Comparison of ENCODE assay signal across 10 mouse cellular contexts in genomic region chr12:108285225-108286011, GRCm38 (mm10). TPM values are rescaled to one million over a fixed set of nuclear protein-coding genes. Genes with fewer than 3 reads are reported as not detected.
A peak's percentile ranks its signal among the peaks of the same experiment; 100 is the strongest.
DNase-seq lines count a peak whose midpoint lies in the region; ATAC-seq lines count a peak whose summit lies in the region.
"Had no signal": no experiment of that assay in that cellular context is flagged by ENCODE, and none has a peak within 500 bp of the region (broad histone marks: within the 10 kb centered on the region; RNA-seq: fewer than 3 reads in every experiment).

No protein-coding gene starts in this region.

- DNase-seq in kidney, adult 8-10 months, result no peak
- peak; percentile 53 for DNase-seq in limb, embryonic 10.5 days (ENCODE audit: low spot score)
- DNase-seq in retina, postnatal 1 day, result peak; percentile 84
- DNase-seq in thymus, postnatal 10 days (ENCODE audit: low spot score in 2 of 2), result no peak
- no peak for DNase-seq in urinary bladder, postnatal 25 days (ENCODE audit: low spot score)
- no peak for DNase-seq in layer of hippocampus, postnatal 14 days (ENCODE audit: low spot score in 2 of 2)

- H3K9ac ChIP-seq in kidney, embryonic 15.5 days, result no peak overlapping the region
- H3K9ac ChIP-seq in embryonic facial prominence, embryonic 12.5 days, result no peak overlapping the region
- H3K9ac ChIP-seq: liver, embryonic 15.5 days had no signal

- no peaks in the 10 kb centered on the region for H3K9me3 ChIP-seq in kidney, embryonic 15.5 days (replicated peaks)
- no peaks in the 10 kb centered on the region for H3K9me3 ChIP-seq in embryonic facial prominence, embryonic 12.5 days
- no peaks in the 10 kb centered on the region for H3K9me3 ChIP-seq in limb, embryonic 10.5 days (replicated peaks)
- H3K9me3 ChIP-seq: liver, embryonic 15.5 days had no signal

- H3K4me2 ChIP-seq in kidney, embryonic 15.5 days, result peak overlapping the region; percentile 29
- no peak overlapping the region for H3K4me2 ChIP-seq in embryonic facial prominence, embryonic 12.5 days (replicated peaks)
- H3K4me2 ChIP-seq: liver, embryonic 15.5 days had no signal

- peaks cover 10% of the 10 kb centered on the region; the same call in 1 of the 2 replicates for H3K27me3 ChIP-seq in kidney, embryonic 15.5 days
- 0 out of 2 replicates have a peak, but pooled peaks cover 3% of the 10 kb centered on the region for H3K27me3 ChIP-seq in embryonic facial prominence, embryonic 12.5 days
- H3K27me3 ChIP-seq in limb, embryonic 10.5 days (ENCODE audit: low read depth, poor library complexity, severe bottlenecking), result peaks cover 26% of the 10 kb centered on the region; the same call in 1 of the 2 replicates

- no peaks in the 10 kb centered on the region for H3K36me3 ChIP-seq in kidney, embryonic 15.5 days
- H3K36me3 ChIP-seq in embryonic facial prominence, embryonic 12.5 days, result no peaks in the 10 kb centered on the region
- no peaks in the 10 kb centered on the region for H3K36me3 ChIP-seq in limb, embryonic 10.5 days
- H3K36me3 ChIP-seq: G1E; liver, embryonic 15.5 days had no signal

- ATAC-seq in kidney, embryonic 15.5 days (replicated peaks; ENCODE audit: low FRiP score), result peak; percentile 58; the same call in 1 of the 2 replicates
- ATAC-seq in embryonic facial prominence, embryonic 12.5 days (ENCODE audit: insufficient number of reproducible peaks, insufficient read depth, low FRiP score, low TSS enrichment), result no peak

- 0 out of 2 replicates have a peak overlapping the region, but pooled peaks have one; percentile 34 for H3K27ac ChIP-seq in kidney, embryonic 15.5 days
- 0 out of 2 replicates have a peak overlapping the region, but pooled peaks have one; percentile 54 for H3K27ac ChIP-seq in embryonic facial prominence, embryonic 12.5 days
- H3K27ac ChIP-seq in limb, embryonic 10.5 days, result peak overlapping the region; percentile 69
- H3K27ac ChIP-seq: liver, embryonic 15.5 days had no signal

- WGBS in kidney, embryonic 15.5 days, result 33% methylated on average over 11 of the region's 11 CpGs
- WGBS in embryonic facial prominence, embryonic 12.5 days, result 32% methylated on average over 11 of the region's 11 CpGs
- WGBS in limb, embryonic 10.5 days, result 35% methylated on average over 11 of the region's 11 CpGs

- no peak overlapping the region for H3K4me3 ChIP-seq in kidney, embryonic 15.5 days (replicated peaks)
- H3K4me3 ChIP-seq in embryonic facial prominence, embryonic 12.5 days, result 0 out of 2 replicates have a peak overlapping the region, but pooled peaks have one; percentile 1
- 0 out of 2 replicates have a peak overlapping the region, but pooled peaks have one; percentile 9 for H3K4me3 ChIP-seq in limb, embryonic 10.5 days
- H3K4me3 ChIP-seq: liver, embryonic 15.5 days had no signal

- H3K4me1 ChIP-seq in kidney, embryonic 15.5 days, result peaks cover 30% of the 10 kb centered on the region
- peaks cover 12% of the 10 kb centered on the region for H3K4me1 ChIP-seq in embryonic facial prominence, embryonic 12.5 days
- H3K4me1 ChIP-seq in limb, embryonic 10.5 days, result peaks cover 35% of the 10 kb centered on the region
- H3K4me1 ChIP-seq: liver, embryonic 15.5 days had no signal

RNA-seq across cellular contexts. Expression of gene Ccdc85c, which starts 10.2 kb away (rescaled TPM):
- 7.7 and 8.1 TPM in 2 replicates for polyA plus RNA-seq in kidney, embryonic 15.5 days (2015; fragmentation: Nextera tagmentation; extraction: Ambion mirVana)
- 7.7 and 7.9 TPM in 2 replicates for polyA plus RNA-seq in embryonic facial prominence, embryonic 12.5 days (2016; fragmentation: Nextera tagmentation; extraction: Ambion mirVana)
- 5.4 and 6.2 TPM in 2 replicates for polyA plus RNA-seq in limb, embryonic 10.5 days (2016; fragmentation: Nextera tagmentation; extraction: Ambion mirVana)
- 10 to 100 TPM; 55.9 to 57.4 TPM for total RNA-seq in layer of hippocampus, postnatal 14 days (2021)
- polyA plus RNA-seq: G1E had no signal

RNA-seq across cellular contexts. Expression of gene Hhipl1, which starts 20.7 kb away (rescaled TPM):
- polyA plus RNA-seq in kidney, embryonic 15.5 days (2015; fragmentation: Nextera tagmentation; extraction: Ambion mirVana), result 0.55 and 1.00 TPM in 2 replicates
- polyA plus RNA-seq in embryonic facial prominence, embryonic 12.5 days (2016; fragmentation: Nextera tagmentation; extraction: Ambion mirVana), result 1.0 and 1.1 TPM in 2 replicates
- 0.06 and 0.21 TPM in 2 replicates for polyA plus RNA-seq in limb, embryonic 10.5 days (2016; fragmentation: Nextera tagmentation; extraction: Ambion mirVana)
- 1 to 10 TPM; 4.1 to 5.2 TPM for total RNA-seq in layer of hippocampus, postnatal 14 days (2021)
- polyA plus RNA-seq: G1E had no signal

RNA-seq across cellular contexts. Expression of gene Cyp46a1, which starts 48.8 kb away (rescaled TPM):
- 10.0 and 10.9 TPM in 2 replicates for polyA plus RNA-seq in kidney, embryonic 15.5 days (2015; fragmentation: Nextera tagmentation; extraction: Ambion mirVana)
- polyA plus RNA-seq in embryonic facial prominence, embryonic 12.5 days (2016; fragmentation: Nextera tagmentation; extraction: Ambion mirVana), result 5.9 and 7.4 TPM in 2 replicates
- polyA plus RNA-seq in limb, embryonic 10.5 days (2016; fragmentation: Nextera tagmentation; extraction: Ambion mirVana), result 1.9 and 2.0 TPM in 2 replicates
- 100 to 1,000 TPM; 122 to 136 TPM for total RNA-seq in layer of hippocampus, postnatal 14 days (2021)
- polyA plus RNA-seq: G1E had no signal

Comparison
In these comparisons a context has a peak if more than half of its experiments do, and no peak if none do; other contexts are left out.
1. DNase-seq: peak in limb, embryonic 10.5 days (single experiment) and retina, postnatal 1 day (single experiment); none in kidney, adult 8-10 months (0 of 2), thymus, postnatal 10 days (0 of 2), urinary bladder, postnatal 25 days (single experiment) and layer of hippocampus, postnatal 14 days (0 of 2).
2. Peak in every context shown above with its lines, with median percentiles within 50 percentile points of each other: H3K27ac ChIP-seq.